Mouse (Mus musculus) liver, postnatal 0 days (tissue): ENCODE data around the gene Glb1.

Experiments used
- CTCF ChIP-seq: sonication (generic); IDR thresholded peaks from 2 replicates; pipeline ENCODE4 v1.5.1; 2016; ENCODE audit warnings: antibody characterized with exemption, low read depth
- EP300 ChIP-seq: IDR thresholded peaks from 2 replicates; pipeline ENCODE4 v1.6.1; 2016; ENCODE audit warnings: antibody characterized with exemption, low read depth, mild to moderate bottlenecking

- TF ChIP-seq CTCF (no peak), EP300 (no peak)
These were observed 1.2 kb upstream of the Glb1 start for GRCm38 (mm10) chr9:114399680-114400079.
